Mouse (Mus musculus) layer of hippocampus, postnatal 14 days (tissue): Measurements from ENCODE around the gene Tm4sf1. TPM values are rescaled to one million over a fixed set of nuclear protein-coding genes. Genes with fewer than 3 reads are reported as not detected.

Source experiments
- DNase-seq, 2 experiments: peaks; one replicate each; pipeline ENCODE4 v3.0.0; 2021 to 2022; ENCODE audit warnings: low spot score in 2 of 2, mixed read lengths in 1 of 2
- total RNA-seq, 2 experiments: library from RNA; stranded (reverse); gene quantifications; 2 replicates each; pipeline ENCODE4 v1.2.3; 2021

Gene Tm4sf1
- total RNA-seq, 2 experiments from 2014 or later: 11.2 to 18.0 TPM

DNA sequence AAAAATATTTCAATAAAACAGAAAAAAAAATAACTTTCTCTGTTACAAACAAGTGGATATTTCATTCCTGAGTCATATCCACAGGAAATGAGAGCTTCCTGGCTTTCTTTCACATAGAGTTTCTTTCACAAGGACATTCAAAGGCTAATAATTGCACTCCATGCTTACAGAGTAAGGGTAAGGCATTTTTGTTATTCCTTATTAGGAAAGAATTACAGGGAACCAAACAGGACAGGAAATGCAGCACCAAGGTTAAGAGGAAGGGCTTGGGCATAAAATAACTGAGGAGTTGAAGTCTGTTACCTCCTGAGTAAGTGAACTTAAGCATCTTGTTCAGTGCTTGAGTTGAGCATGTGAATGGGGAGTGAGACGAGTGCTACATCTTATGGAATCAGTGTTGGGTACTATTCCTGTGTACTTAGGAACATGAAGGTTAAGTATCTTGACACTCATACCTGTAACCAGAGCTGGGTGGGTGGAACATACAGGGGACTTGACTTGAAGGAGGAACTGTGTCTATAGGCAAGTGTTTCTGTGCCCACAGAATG lies 12.8 kb downstream of the Tm4sf1 start:
- DNase-seq: no peak

DNA sequence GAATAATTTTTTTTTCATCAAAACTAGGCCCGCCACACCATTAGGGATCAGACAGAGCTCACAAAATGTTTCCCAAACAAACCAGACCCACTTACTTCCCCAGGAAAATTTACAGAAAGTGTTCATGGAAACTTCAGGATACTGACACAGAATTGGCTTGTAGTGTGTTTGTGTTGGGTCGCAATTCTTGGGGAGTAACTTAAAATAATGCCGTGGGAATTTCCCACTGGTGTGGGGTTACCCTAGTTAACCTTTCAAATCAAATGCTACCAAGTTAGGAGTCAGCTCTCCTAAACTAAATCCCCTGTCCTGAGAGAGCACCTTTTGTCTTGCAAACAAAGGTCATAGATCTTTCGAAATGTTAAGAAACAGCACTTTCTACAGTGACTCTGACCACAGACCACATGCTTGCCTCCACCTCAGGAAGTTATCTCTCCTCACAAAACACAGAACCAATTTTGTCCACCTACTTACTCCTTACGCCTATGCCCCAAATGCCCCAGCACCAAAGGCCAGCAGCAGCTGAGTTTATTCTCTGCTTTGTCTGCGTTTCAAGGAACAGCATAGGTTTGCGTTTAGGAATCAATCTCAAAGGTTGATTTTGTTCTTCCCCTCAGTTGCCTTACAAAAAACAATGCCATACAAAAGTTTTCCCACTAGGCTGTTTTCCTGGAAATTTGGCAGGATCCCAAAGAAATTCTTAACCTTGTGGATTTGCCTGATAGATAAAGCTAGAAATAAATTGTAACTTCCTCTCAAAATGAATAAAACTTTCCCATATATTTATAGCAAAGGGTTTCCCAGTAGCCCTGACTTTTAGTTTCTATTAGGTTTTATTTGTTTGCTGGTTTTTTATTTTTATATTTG lies 13.7 kb downstream of the Tm4sf1 start:
- no peak for DNase-seq

DNA sequence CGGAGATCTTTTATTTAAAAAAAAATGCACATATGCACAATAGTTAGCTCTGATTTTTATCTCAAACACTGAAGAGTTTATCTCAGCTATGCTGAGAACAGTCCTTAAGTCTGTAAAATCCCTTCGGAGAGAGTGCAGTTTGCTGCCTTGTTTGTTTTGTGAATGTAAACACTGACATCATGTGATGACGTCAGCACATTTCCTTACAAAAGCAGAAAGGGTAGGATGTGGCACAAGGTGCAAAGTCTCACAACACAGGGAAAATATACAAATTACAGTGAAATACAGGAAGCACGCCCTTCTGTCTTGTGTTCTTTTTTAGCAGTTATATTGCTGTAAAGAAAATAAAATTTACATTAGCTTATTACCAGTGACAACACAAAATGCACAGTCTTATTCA lies 14.3 kb downstream of the Tm4sf1 start:
- no peak for DNase-seq

DNA sequence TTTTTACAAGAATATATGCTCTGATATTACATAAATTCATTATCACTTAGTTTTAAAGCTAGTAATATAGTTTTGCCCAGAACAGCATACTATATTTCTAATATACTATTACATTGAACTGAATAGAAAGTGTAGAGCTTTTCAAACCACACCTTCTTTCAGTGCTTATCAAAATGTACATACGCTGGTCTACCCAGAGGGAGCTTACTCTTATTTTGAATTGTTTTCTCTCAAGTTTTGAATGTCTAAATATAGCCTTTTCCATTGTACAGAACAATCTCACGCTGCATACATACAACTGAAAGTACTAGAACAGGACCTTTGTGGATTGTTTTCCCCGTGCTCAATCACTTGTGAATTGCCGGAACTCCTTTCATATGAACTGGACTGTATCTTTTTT lies 23.6 kb downstream of the Tm4sf1 start:
- no peak for DNase-seq

DNA sequence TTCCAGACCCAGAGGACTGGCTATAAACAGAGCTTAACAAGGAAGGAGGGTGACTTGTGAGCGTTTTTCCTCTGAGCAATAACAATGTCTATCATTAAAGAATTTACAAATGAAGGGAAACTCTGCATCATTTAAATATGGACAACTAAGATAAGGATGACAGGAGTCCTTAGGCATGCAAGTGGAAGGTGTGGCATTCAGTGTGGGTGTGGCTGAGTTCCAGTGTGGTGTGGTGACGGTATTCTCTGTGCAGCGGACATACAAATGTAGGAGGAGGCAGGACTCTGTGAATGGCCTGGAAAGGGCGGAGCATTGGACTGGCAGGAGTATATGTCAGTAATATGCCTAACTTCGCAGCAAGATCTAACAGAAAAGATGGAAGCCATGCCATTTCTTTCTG lies 24.3 kb downstream of the Tm4sf1 start:
- DNase-seq: no peak

DNA sequence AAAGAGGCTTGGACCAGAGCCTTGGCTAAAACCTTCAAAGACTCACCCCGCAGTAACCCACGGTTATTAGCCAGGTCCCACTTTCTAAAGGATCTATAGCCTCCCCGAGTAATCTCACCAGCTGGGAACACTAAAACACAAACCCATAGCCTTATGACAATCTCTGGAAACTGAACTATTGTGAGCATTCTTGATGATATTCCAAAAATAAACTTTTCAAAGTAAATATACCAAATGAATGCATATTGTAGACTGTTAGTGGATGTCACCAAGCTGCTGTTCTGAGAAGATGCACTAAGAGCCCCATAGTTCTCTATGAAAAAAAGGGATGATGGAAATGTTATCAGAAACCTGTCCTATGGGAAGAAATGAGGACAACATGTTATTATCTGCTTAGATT lies 25.0 kb downstream of the Tm4sf1 start:
- no peak for DNase-seq

DNA sequence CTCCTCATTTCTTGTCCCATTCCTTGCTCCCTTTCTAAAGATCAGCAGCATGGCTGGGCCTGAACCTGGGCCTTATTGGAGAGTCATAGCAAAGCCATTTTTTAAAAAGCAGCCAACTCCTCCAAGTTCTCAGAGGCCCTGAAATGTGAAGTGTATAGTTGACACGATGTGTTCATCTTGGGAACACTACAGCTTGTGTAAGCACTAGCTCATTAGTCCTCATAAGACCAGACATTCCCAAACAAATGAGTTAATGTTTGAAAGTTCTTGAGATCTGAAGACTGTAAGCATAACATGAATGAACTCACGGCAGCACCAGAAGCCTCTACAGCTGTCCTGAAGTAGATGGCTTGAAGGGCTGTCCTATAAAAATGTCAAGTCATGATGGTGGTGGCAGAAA lies 32.8 kb downstream of the Tm4sf1 start:
- no peak for DNase-seq

DNA sequence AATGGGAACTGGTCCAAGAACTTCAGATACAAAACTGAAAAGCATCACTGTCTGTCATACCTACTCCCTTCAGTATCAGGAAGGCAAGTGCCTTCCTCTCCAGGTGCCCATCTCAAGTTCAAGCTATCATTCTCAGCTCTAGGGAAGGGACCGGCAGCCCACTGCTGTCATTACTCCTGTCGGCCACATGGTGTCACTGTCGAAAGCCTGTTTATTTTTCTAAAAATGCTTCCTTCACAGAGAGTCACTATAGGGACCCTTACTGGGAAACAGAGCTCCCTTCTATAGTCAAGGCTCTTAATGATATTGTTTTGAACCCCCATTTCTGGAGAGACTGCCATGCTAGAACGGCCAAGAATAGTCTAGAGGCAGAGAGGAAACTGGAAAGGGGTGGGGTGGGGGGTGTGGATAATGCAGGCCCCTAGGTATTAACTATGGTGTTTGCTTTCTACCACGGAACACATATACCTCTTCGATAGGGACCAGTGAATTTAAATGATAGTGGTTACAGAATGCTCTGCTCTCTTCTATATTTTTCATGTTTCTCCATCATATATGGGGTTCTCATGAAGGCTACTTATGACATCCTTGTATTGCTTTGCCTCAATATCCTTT lies 34.1 kb downstream of the Tm4sf1 start:
- DNase-seq: peak; percentile 29 to 49

DNA sequence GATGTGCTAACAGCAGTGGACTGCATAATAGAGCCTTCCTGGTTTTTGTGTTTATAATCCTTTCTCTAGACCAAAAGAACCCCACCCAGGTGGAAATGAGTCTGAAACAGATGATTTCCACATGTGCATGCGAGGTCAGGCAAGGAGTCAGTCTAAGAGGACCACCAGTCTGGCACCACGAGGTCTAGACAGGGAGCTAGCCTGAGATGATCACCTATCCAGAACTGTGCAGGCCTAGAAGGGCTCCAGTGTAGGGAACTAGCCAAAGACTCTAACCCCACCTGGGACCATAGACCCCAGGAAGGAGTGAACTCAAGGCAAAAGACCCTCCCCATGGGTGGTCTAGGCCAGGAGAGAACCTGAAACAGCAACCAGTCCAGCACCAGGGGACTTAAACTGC lies 48.7 kb downstream of the Tm4sf1 start:
- DNase-seq: no peak

DNA sequence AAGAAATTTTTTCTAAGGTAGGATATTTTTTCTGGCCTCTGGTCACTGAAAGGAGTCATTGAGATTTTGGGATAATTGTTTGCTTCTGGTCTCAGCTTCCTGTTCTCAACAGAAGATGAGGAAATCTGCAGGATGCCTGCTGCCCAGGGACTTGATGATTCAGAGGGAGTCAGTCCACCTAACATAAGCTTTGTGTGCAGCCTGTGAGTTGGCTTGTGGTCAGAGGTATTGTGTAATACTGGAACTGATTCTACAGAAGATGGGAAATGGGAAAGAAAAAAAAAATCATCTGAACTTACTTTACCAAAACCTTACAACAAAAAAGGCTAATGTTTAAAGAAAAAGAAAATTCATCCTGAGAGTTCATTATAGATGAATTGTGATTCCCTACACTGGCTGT lies 49.2 kb downstream of the Tm4sf1 start:
- no peak for DNase-seq

DNA sequence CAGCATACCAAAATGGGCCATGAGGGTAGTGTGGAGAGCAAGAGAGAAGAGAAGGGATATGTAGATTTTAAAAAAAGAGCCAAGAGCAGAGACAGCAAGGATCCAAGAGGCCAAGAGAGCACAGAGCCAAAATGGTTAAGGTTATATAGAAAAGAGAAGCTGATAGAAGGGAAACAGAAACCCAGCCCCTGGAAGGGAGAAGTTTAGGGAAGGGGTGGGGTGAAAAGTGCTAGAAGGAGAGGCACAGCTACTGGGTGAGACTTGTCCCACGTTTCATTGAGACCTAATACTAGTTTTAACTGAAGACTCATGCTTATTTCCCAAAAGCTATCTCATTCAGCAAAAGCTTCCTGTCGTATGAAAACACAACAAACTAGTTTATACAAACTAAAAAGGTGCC lies 56.5 kb downstream of the Tm4sf1 start:
- no peak for DNase-seq

Other genes with a start within 250 kb of the Tm4sf1 start
- not detected for gene Tm4sf4, start 123.3 kb upstream of the Tm4sf1 start, total RNA-seq